Mouse (Mus musculus): ENCODE measurements at regions not wholly inside any gene's neighbourhood (a gene's known extent, or its start where the extent isn't known, plus 50 kb on each side); places are given as distances from the start of the nearest gene placed in this dataset.

DNA sequence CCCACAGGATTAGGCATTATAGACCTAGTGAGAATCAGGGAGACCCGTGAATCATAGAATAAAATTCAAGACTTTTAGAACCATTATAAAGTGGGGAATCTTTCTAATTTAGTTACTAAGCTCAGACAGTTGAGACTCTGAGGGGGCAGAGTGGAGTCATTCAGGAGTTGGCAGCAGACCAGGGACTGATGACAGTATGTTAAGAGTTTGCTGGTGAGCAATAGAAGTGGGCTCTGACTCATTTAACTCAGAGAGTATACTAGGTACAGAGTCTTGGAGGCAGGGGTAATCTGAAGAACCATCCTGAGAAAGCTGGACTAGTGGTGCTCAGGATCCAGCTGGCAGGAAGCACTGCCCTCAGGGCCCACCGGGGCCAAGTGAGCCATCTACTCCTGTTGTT, 184.9 kb upstream of the Npy start:
- DNase-seq (ENCODE audit: low read depth, low spot score), result no peak

DNA sequence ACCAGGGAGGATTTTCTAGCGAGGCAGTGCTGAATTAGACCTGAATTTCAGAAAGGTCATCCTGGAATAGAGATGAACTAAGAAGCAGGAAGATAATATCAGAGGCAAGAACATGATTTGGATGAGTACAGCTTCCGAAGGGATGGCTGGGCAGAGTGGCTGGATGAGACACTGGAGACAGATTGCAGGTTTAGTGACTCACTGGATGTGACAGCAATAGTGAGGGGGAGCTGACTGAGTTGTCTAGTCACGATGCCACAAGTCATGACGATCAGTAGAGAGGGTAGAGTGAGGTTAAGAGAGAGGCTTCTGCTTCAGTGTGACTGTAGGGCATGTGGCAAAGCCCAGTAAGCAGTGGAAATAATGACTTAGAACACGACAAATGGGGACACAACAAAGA, 181.3 kb upstream of the Npy start:
- no peak for DNase-seq (ENCODE audit: low read depth, low spot score)

DNA sequence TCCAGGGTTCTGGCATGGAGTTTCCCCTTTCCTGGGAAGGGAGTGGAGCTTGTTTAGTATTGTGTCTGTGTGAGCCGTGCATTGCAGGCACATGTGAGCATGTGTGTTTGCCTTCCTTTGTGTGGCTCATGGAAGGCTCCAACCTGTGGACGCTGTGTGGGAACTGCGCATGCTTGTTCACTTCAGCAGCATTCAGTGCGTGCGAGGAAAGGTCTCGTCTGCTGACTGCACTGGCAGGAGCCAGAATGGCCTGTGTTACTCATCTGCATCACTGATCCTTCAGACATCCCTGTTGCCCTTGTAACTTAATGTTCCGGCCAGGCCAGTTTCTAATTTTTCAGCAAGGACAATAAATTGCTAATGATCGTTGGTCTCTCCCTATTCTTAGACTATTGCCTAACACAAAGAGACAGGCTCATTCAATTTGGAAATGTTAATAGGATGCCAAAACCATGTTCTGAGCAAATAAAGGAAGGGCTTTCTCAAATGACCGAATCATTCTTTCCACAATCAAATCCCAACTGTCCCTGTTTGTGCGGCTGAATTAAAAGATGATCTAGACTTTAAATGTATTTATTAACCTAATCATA, 167.9 kb upstream of the Npy start:
- no peak for DNase-seq (ENCODE audit: low read depth, low spot score)

DNA sequence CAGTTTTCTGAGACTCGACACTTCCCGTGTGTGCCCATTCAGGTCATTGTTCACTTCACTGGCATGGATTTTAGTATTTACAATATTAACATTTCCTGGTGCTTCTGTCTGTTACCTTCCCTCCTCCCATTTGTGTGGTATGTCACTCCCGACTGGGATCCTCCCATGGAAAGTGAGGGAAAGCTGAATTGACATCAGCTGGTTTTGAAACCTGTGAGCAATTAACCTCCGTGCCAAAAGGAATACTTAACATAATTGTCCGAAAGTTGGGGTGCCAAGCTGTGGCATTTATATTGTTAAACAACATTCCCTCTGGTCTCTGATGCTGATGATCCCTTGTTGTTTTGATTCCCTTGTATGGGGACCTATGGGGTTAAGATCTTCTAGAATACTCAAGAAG, 167.3 kb upstream of the Npy start:
- no peak for DNase-seq (ENCODE audit: low read depth, low spot score)

DNA sequence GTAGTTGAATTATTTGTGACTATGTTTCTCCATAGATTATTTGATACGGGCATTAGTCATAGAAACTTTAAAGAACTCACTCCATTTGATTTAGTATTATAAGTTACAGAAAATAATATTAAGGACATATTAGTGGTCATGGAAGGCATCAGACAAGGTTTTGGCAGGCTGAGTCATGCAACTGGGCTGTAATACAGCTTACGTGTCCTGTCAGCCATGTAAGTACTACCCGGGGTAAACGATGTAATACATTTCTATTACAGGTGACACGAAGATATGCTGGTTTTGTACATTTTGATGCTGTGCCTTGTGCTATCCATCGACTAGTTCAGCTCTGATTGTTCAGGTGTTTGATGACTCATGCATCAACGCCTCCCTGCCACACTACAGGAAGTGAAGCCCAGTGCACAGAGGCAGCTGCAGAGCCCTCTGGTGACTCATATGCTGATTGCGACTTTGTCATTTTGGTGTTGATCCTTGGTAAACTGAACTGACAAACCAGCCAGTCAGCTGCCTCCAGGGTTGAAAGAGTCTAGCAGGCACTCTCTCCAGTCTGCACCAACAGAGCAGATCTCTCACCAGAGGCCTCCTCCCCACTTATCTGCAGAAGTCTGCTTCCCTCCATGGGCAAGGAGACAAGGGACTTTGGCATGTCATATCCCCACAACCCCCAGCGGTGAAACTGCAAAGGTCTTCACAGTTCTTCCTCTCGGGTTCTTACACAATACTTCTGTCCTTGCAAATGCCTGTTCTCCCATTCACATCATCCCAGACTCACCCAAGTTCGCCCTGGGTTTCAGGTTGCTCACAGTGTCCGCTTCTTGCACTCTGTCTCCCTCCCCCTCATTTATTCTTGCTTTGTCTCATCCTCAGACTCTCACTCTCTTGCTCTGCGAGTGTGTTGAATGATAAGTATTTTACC, 165.9 kb upstream of the Npy start:
- peak; percentile 35 for DNase-seq (ENCODE audit: low read depth, low spot score)

DNA sequence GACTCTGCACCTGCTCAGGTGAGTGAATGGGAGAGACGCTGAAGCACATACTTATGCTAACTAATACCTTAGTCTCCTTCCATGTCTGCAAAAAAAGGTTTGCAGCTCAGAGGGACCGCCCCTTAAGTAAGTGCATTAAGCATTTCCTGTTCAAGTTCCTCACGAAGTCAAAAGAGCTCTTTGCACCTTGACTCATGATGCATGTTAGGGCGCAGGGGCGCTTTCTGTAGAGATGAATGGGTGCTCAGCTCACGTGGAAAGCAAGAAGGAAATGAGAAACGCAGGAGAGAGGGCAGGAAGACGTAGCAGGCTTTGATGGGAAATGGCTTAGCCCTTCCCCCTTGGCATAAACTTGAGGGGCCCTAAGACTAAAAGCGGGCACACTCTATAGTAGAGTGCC, 164.5 kb upstream of the Npy start:
- no peak for DNase-seq (ENCODE audit: low read depth, low spot score)

DNA sequence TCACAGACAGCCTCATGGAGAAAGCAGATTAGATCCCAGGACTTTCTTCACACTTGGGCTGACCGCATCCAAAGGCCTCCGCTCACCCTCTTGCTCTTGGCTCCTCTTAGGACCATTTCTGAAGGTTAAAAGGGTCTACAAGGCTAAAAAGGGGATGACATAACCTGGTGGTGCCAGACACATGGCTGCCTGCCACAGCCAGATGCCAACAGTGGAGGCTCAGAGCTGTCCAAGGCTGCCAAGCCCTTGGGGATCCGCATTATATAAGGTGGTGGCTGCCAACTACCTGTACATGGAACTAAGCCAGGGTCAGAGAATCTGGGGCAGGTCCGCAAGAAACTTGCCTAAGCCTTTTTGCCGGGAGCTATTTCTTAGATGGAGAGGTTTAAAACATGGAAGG, 151.5 kb upstream of the Npy start:
- no peak for DNase-seq (ENCODE audit: low read depth, low spot score)

DNA sequence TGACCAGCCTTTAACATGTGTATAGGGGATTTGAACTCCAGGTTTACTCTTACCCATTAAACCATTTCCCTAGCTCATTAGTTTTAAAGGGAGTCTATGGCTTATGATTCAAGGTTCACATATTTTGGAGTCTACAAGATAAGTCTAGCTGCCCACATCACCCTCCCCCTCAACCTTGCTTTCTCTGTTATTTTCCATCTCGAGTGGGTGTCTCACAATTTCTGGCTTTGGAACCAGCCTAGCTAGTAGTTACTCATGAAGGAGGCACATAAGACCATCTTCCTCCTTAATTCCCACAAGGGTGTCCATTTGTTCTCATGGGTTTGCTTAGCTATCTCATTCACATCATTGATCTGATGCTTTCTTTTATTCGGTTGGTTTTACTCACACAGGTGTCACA, 150.6 kb upstream of the Npy start:
- no peak for DNase-seq (ENCODE audit: low read depth, low spot score)

DNA sequence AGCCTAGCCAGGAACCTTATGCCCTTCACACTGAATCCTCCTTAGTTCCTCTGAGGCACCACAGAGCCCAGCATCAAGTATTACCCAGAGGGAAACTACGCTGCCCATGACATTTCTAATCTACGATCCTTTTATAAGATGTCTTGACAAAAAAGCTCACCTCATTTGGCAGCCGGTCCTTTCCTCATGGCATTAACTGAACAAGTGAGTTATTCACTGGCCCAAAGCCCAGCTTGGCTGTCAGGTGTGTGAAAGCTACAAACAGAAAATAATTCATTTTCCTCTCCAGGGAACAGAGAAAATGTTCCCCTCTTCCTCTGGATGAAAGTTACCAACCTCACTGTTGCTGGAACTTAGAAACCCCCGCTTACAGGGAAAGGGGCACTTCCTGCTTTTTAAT, 135.7 kb upstream of the Npy start:
- no peak for DNase-seq (ENCODE audit: low read depth, low spot score)

DNA sequence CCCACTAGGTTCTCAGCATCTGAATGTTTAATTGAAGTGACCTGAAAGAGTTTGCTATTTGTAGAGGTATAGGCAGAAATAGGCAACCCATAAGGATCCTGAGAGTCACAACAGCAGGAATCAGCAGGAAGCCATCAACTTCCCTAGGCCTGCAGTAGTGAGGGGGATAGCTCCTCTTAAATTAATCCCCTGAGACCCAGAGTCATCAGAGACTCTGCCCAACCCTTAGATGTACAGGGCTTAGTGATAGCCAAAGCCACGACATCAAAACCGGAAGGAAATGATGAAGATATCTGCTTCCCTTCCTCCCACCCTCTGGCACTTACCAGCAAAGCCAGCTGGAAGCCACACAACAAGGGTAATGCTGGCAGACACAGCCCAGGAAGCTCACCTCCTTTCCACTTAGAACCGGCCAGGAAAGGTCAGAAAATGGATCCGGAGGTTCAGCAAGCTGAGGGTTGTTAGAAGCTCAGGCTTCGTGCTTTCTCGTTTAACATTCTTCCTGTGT, 130.4 kb upstream of the Npy start:
- DNase-seq (ENCODE audit: low read depth, low spot score), result no peak

DNA sequence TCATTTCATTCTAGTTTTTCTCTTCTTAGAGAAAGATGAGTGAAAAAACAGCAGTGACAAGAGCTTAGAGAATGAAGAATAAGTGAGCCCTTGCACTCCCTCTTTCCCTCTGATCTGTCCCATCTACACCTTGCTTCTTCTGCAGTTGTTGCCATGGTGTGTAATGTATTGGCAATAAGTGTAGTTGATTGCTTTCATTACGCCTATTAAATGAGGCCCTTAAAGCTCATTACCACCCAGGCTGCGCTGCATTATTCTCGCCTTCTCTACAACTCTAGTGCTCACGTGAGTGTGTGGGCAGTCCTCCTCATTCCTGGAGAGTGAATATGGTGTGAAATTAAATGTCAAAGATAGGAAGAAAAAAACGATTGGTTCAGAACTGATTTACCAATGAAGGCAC, 127.7 kb upstream of the Npy start:
- no peak for DNase-seq (ENCODE audit: low read depth, low spot score)

DNA sequence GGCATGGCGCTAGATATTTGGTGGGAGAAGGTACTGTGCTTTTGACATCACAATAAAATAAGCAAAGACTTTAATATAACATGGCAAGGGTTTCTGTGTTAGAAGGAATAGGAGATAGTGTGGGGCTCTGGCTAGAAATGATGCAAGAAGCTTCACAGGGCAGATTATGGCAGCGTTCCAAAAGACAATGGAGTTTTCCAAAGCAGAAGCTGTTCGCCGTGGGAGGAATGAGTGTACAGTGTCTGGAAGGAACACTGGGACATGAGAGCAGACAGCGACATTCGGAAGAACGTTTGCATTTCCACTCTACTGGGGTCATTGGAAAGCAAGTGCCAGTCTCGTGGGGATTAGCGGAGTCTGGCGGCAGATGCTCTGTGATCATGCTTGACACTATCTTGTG, 125.5 kb upstream of the Npy start:
- DNase-seq (ENCODE audit: low read depth, low spot score), result no peak

DNA sequence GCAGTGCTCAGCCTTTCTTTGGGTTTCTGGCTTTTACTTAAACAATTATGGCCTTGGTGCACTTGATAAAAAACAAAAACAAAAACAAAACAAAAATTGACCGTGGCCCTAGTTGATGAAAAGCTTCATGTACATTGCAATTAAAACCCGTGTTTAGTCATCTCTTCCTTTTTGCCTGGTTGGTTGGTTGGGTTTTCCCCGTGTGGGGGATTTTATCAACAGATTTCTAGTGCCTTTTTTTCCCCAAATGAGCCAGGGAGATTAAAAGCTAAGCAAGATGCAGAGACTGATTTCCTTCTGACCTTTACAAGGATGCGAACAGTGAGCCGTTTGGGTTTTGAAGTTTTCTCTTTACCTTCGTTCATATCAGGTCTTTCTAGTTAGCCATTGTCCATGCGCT, 121.1 kb upstream of the Npy start:
- no peak for DNase-seq (ENCODE audit: low read depth, low spot score)

DNA sequence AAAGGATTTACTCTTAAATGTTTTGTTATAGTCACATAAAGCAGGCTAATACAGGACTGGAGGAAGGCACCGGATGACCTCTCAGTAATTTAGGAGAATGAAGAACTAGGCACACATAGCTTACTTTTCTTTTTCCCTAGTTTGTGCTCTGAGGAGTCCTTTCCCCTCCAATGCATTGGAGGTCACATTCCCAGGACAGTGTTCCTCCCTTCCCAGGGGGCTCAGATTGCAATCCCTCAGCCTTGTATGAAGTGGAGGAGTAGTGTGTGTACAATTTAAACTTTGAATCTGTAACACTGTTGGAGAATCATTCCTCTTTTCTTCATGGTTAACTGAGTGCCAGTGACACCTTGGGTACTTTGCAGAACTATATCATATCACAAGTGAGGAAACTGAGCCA, 109.5 kb upstream of the Npy start:
- no peak for DNase-seq (ENCODE audit: low read depth, low spot score)

DNA sequence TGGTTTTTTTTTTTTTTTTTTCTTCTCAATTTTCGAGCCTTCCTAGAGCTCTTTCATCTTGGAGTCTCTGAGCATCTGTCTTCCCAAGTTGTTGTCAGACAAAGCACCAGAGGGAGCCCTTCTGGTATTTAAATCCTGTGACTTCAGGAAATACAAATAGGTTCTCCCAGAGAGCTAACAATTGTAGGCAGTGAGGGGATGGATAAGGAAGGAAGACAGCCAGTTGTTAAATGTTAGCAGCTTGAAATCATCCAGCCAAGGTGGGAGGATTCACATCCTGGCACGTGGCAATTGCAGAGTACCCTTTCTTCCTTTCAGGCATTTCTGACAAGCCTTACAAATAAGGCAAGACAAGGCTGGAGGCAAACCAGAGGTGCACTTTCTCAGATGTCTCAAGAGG, 106.0 kb upstream of the Npy start:
- DNase-seq (ENCODE audit: low read depth, low spot score), result peak; percentile 20

DNA sequence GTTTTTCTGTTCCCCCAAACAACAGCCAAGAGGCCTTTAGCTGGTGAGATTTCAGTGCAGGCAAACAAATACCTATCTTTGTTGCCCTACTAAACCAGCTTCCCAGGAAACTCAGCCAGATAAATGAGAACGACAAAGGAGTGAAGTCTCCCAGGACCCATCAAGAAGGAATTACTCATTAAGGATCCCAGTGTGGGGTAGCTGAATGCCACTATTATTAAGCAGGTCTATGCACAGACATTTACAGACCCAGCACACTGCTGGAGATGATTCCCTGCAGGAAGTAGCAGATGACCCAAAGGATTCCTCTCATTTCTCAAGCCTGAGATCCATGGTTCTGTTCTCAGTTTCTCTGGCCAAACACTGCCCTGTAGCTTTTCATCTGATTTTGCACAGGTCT, 105.6 kb upstream of the Npy start:
- no peak for DNase-seq (ENCODE audit: low read depth, low spot score)

DNA sequence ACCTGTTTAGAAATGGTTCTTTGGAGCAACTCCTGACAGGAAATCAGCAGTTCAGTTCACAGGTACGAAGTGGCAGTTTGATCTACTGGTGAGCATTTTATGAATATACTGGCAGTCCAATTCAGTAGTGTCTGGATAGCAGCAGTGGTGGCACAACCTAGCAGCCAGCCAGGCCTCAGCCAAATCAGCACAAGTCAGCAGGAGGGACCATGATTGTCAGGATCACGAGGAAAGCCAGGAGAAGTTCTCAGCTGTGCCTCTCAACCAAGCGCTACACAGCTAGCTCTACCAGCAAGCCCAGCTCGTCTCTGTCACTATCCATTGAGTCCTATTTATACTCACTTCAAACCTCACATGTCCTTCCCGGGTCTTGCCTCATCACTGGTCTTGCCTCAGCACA, 89.3 kb upstream of the Npy start:
- DNase-seq (ENCODE audit: low read depth, low spot score), result no peak

DNA sequence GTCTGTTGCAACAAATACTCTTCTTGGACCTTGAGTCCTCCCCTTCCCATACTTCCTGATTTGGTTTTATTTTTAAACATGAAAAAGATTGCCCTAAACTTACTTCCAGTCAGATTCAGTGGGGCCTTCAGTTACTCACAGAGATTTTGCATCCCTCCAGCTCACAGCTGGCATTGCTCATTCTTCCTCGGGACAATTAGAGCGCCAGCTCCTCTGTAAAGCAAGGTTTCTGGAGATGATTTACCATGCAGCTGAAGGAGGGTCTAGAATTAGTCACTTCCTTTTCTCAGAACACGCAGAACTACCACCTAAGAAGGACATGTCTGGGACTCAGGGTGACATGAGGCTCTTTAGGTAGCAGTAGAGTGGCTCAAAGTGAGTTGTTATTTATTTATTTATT, 79.4 kb upstream of the Npy start:
- DNase-seq (ENCODE audit: low read depth, low spot score), result no peak

DNA sequence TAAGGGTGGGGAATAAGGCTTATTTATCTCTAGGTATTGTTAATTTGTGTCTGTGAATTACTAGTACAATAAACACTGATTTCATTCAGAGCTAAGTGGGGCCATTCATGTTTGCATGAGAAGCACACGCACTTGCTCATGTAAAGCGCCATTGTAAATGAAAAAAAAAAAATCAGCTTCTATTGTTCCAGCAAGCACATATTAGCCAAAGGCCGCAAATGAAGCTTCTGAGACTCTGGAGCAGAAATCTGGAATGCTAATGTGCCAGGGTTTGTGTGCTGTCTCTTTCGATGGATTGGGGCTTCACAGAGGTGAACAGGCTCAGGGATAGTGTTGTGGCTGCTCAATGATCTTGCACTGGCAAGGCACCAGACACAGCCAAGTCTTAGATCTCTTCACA, 77.2 kb upstream of the Npy start:
- no peak for DNase-seq (ENCODE audit: low read depth, low spot score)

DNA sequence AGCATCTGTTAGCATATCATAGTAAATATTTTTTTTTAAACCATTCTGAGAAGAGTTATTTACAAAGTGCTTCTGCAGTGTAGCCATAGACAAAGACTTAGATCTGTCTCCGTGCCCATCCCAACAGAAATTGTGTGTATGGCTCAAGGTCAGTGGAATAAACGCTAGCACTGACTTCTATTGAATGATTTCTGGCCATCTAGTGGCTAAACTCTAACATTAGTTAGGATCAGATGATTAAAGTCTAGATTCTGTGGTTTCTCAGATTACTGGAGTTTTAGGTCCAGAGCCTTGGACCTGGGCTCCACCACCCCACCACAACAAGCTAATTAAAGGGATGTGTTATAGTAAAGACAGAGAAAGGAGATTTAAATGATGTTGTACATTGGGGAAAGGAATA, 72.0 kb upstream of the Npy start:
- no peak for DNase-seq (ENCODE audit: low read depth, low spot score)

DNA sequence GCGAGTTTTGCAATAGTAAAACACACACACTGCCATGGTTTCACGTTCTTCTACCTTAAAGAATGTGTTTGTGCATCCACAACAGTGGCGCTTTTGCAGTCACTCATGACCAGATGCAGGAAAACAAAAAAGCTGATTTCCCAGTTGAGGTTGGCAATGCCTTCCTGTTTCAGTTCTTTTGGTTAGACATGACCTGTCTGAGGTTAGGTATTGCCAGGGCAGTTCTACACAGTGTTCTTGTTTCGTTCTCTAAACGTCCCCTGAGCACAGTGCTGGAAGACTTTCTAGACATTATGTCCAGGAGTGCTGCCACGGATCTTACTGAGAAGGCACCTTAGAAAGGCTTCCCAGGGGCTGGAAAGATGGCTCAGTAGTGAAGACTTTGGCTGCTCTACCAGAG, 62.9 kb upstream of the Npy start:
- no peak for DNase-seq (ENCODE audit: low read depth, low spot score)

DNA sequence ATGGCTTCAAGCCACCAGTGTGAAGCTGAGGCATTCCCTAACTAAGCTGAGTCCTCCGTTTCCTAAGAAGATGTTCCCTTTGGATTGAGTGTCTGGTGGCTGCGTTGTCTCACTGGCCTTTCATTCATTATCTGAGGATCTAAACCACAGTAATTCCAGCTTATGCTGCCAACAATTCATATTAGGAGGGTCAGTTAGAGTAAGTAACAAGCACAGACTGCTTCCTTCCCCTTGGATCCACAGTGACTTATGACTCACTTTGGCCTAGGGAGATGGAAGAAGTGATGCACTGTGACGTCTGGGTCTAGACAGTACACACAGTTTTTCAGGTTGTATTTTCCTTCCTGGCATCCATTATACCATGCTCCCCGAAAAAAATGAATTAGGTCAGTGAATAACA, 57.8 kb upstream of the Npy start:
- no peak for DNase-seq (ENCODE audit: low read depth, low spot score)

Data from R1 (cell line).